Mouse (Mus musculus) MEL (cell line): Measurements from ENCODE around the gene Klhl40. TPM values are rescaled to one million over a fixed set of nuclear protein-coding genes. Genes with fewer than 3 reads are reported as not detected.

Experiments used
- DNase-seq: peaks from one replicate; pipeline ENCODE4 v3.0.0; 2011; ENCODE audit warnings: low read depth, low spot score
- H3K27ac ChIP-seq: 2 replicates; pipeline ENCODE4 v1.5.1; 2012; ENCODE audit warnings: low read depth, mild to moderate bottlenecking, control low read depth, low read length, moderate library complexity; ENCODE audit not compliant: control insufficient read depth
- H3K27me3 ChIP-seq, 2 experiments: fragments of 150-350 bp in 1 of 2; sonication (generic) in 1 of 2; 2 replicates each; pipeline ENCODE4 v1.6.1; 2012; ENCODE audit warnings: low read length in 2 of 2, mild to moderate bottlenecking in 2 of 2, improper control_type of control experiment in 1 of 2, moderate library complexity in 1 of 2; ENCODE audit not compliant: insufficient read depth in 2 of 2, control insufficient read depth in 1 of 2
- H3K36me3 ChIP-seq, 2 experiments: 2 replicates each; pipeline ENCODE4 v1.6.1; 2012 to 2014; ENCODE audit warnings: low read length in 2 of 2, improper control_type of control experiment in 1 of 2, inconsistent platforms in 1 of 2, mild to moderate bottlenecking in 1 of 2; ENCODE audit not compliant: insufficient read depth in 2 of 2, control insufficient read depth in 1 of 2
- H3K4me1 ChIP-seq, 2 experiments: fragments of 150-350 bp in 1 of 2; sonication (generic) in 1 of 2; 2 replicates each; pipeline ENCODE4 v1.6.1; 2012; ENCODE audit warnings: low read length in 2 of 2, improper control_type of control experiment in 1 of 2, mild to moderate bottlenecking in 1 of 2; ENCODE audit not compliant: insufficient read depth in 2 of 2, control insufficient read depth in 1 of 2
- H3K4me3 ChIP-seq, 2 experiments: fragments of 150-350 bp in 1 of 2; sonication (generic) in 1 of 2; 2 replicates each; pipeline ENCODE4 v1.5.1; 2012; ENCODE audit warnings: low read depth in 2 of 2, low read length in 2 of 2, mild to moderate bottlenecking in 2 of 2, moderate library complexity in 2 of 2, control low read depth in 1 of 2, improper control_type of control experiment in 1 of 2; ENCODE audit not compliant: control insufficient read depth in 1 of 2, insufficient read depth in 1 of 2
- H3K79me2 ChIP-seq: 2 replicates; pipeline ENCODE4 v1.6.1; 2012; ENCODE audit warnings: mild to moderate bottlenecking, low read length, moderate library complexity; ENCODE audit not compliant: control insufficient read depth, poor library complexity, insufficient read depth
- H3K9ac ChIP-seq: 2 replicates; pipeline ENCODE4 v1.6.1; 2012; ENCODE audit warnings: low read depth, mild to moderate bottlenecking, control low read depth, low read length, moderate library complexity; ENCODE audit not compliant: control insufficient read depth, poor library complexity, severe bottlenecking
- H3K9me3 ChIP-seq: fragments of 150-350 bp; sonication (generic); replicated peaks from 2 replicates; pipeline ENCODE4 v1.6.1; 2012; ENCODE audit warnings: mild to moderate bottlenecking, low read length, improper control_type of control experiment, moderate library complexity; ENCODE audit not compliant: insufficient read depth
- CHD2 ChIP-seq: IDR thresholded peaks from 2 replicates; pipeline ENCODE4 v1.6.1; 2011; ENCODE audit warnings: low read length, improper control_type of control experiment
- CTCF ChIP-seq, 3 experiments: IDR thresholded peaks in 2 of 3; conservative IDR thresholded peaks in 1 of 3; 2 replicates each; pipeline ENCODE4 v1.5.1; 2011 to 2012; ENCODE audit warnings: low read length in 3 of 3, low read depth in 2 of 3, mild to moderate bottlenecking in 2 of 3, improper control_type of control experiment in 1 of 3, inconsistent platforms in 1 of 3, mixed read lengths in 1 of 3, moderate library complexity in 1 of 3; ENCODE audit not compliant: control insufficient read depth in 1 of 3, insufficient read depth in 1 of 3, poor library complexity in 1 of 3, severe bottlenecking in 1 of 3
- E2F4 ChIP-seq: IDR thresholded peaks from 2 replicates; pipeline ENCODE4 v1.6.1; 2011; ENCODE audit warnings: low read depth, low read length, improper control_type of control experiment, borderline replicate concordance
- EP300 ChIP-seq, 2 experiments: IDR thresholded peaks; 2 replicates each; pipeline ENCODE4 v1.6.1; 2011; ENCODE audit warnings: improper control_type of control experiment in 2 of 2, low read length in 2 of 2, low read depth in 1 of 2, mild to moderate bottlenecking in 1 of 2
- HCFC1 ChIP-seq: IDR thresholded peaks from 2 replicates; pipeline ENCODE4 v1.6.1; 2012; ENCODE audit warnings: low read depth, mild to moderate bottlenecking, inconsistent platforms, low read length, improper control_type of control experiment, moderate library complexity
- KAT2A ChIP-seq: conservative IDR thresholded peaks from 2 replicates; pipeline ENCODE4 v1.6.1; 2012; ENCODE audit warnings: low read depth, low read length, improper control_type of control experiment, inconsistent platforms
- MAFK ChIP-seq: IDR thresholded peaks from 2 replicates; pipeline ENCODE4 v1.6.1; 2011; ENCODE audit warnings: low read depth, mild to moderate bottlenecking, low read length, improper control_type of control experiment, borderline replicate concordance
- MAX ChIP-seq: IDR thresholded peaks from 2 replicates; pipeline ENCODE4 v1.6.1; 2011; ENCODE audit warnings: low read length, improper control_type of control experiment
- MAZ ChIP-seq: IDR thresholded peaks from 2 replicates; pipeline ENCODE4 v1.6.1; 2012; ENCODE audit warnings: low read depth, mild to moderate bottlenecking, inconsistent platforms, low read length, improper control_type of control experiment
- MXI1 ChIP-seq: IDR thresholded peaks from 2 replicates; pipeline ENCODE4 v1.6.1; 2011; ENCODE audit warnings: mild to moderate bottlenecking, low read depth, low read length, improper control_type of control experiment
- MYB ChIP-seq: IDR thresholded peaks from 2 replicates; pipeline ENCODE4 v1.6.1; 2011; ENCODE audit warnings: mild to moderate bottlenecking, low read depth, low read length, improper control_type of control experiment
- POLR2A ChIP-seq, 2 experiments: IDR thresholded peaks; 2 replicates each; pipeline ENCODE4 v1.6.1; 2011 to 2012; ENCODE audit warnings: low read length in 2 of 2, mild to moderate bottlenecking in 2 of 2, control low read depth in 1 of 2, improper control_type of control experiment in 1 of 2, low read depth in 1 of 2, moderate library complexity in 1 of 2; ENCODE audit not compliant: control insufficient read depth in 1 of 2, insufficient read depth in 1 of 2, poor library complexity in 1 of 2
- POLR2AphosphoS5 ChIP-seq: IDR thresholded peaks from 2 replicates; pipeline ENCODE4 v1.6.1; 2012; ENCODE audit warnings: low read depth, borderline replicate concordance, mild to moderate bottlenecking, inconsistent platforms, low read length, moderate library complexity, mixed read lengths
- RCOR1 ChIP-seq: IDR thresholded peaks from 2 replicates; pipeline ENCODE4 v1.6.1; 2012; ENCODE audit warnings: low read depth, mild to moderate bottlenecking, inconsistent platforms, low read length, improper control_type of control experiment
- SIN3A ChIP-seq: IDR thresholded peaks from 2 replicates; pipeline ENCODE4 v1.6.1; 2012; ENCODE audit warnings: low read length, improper control_type of control experiment, inconsistent platforms
- SMC3 ChIP-seq: IDR thresholded peaks from 2 replicates; pipeline ENCODE4 v1.6.1; 2011; ENCODE audit warnings: low read depth, low read length, improper control_type of control experiment
- UBTF ChIP-seq: IDR thresholded peaks from 2 replicates; pipeline ENCODE4 v1.6.1; 2012; ENCODE audit warnings: low read depth, mild to moderate bottlenecking, inconsistent platforms, low read length, improper control_type of control experiment, moderate library complexity, borderline replicate concordance; ENCODE audit not compliant: insufficient read depth
- USF1 ChIP-seq: IDR thresholded peaks from 2 replicates; pipeline ENCODE4 v1.6.1; 2014; ENCODE audit warnings: low read depth, mild to moderate bottlenecking, inconsistent platforms, low read length, improper control_type of control experiment, moderate library complexity
- USF2 ChIP-seq, 2 experiments: IDR thresholded peaks; 2 replicates each; pipeline ENCODE4 v1.6.1; 2011 to 2012; ENCODE audit warnings: improper control_type of control experiment in 2 of 2, low read length in 2 of 2, borderline replicate concordance in 1 of 2, inconsistent platforms in 1 of 2, low read depth in 1 of 2, mild to moderate bottlenecking in 1 of 2; ENCODE audit not compliant: insufficient read depth in 1 of 2
- ZC3H11A ChIP-seq: IDR thresholded peaks from 2 replicates; pipeline ENCODE4 v1.6.1; 2012; ENCODE audit warnings: low read depth, mild to moderate bottlenecking, inconsistent platforms, low read length, improper control_type of control experiment
- ZKSCAN1 ChIP-seq: IDR thresholded peaks from 2 replicates; pipeline ENCODE4 v1.6.1; 2012; ENCODE audit warnings: low read depth, mild to moderate bottlenecking, inconsistent platforms, low read length, improper control_type of control experiment, moderate library complexity
- ZMIZ1 ChIP-seq: IDR thresholded peaks from 2 replicates; pipeline ENCODE4 v1.6.1; 2012; ENCODE audit warnings: low read depth, mild to moderate bottlenecking, inconsistent platforms, low read length, improper control_type of control experiment, moderate library complexity
- polyA plus RNA-seq, 2 experiments: library from polyadenylated mRNA; stranded (reverse) in 1 of 2; unstranded in 1 of 2; fragments of >175 nt in 1 of 2; fragments of >200 nt in 1 of 2; gene quantifications; 2 replicates each; pipeline versions ENCODE4 v1.2.1 to v1.2.4; 2012; ENCODE audit warnings: low replicate concordance in 2 of 2, low read depth in 1 of 2; ENCODE audit not compliant: insufficient read length in 2 of 2, insufficient read depth in 1 of 2, missing spikeins in 1 of 2
- total RNA-seq: library from RNA; depleted of rRNA; stranded (reverse); fragments of 300-350 nt; gene quantifications from 2 replicates; pipeline ENCODE4 v1.2.3, GENCODE M21; 2012

The Klhl40 gene
- total and polyA plus RNA-seq, 3 experiments = not detected

DNA sequence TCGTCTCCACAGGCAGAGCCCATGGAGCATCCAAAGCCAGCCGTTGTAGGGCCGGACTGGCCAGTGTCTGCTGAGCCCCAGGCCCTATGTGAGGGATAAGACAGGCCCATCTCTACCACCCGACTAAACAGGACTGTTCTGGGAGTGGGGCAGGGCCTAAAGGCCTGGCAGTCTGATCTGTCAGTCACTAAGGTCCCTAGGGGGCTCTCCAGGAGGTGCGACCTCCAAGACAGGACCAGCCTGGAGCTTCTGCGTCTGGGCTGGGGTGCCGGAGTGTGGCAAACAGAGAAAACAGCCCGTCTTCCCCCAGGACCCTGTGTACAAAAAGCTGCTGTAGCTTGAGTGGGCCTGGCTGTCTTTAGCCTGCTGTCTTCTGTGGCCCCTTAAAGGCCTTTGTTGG is 15.6 kb upstream of the Klhl40 start:
- H3K36me3 ChIP-seq = no peaks in the 10 kb centered on the region
- H3K27ac ChIP-seq = no peak overlapping the region
- no peaks in the 10 kb centered on the region for H3K79me2 ChIP-seq
- no peaks in the 10 kb centered on the region for H3K9me3 ChIP-seq
- TF ChIP-seq UBTF = no peak
- TF ChIP-seq ZMIZ1 = no peak
- TF ChIP-seq MAZ = no peak
- TF ChIP-seq CTCF (IDR thresholded peaks at IDR 0.05 in 2 of 3, conservative IDR thresholded peaks at IDR 0.05 in 1 of 3; ENCODE audit: control insufficient read depth in 1 of 3, insufficient read depth in 1 of 3, low read depth in 2 of 3, low read length in 3 of 3, poor library complexity in 1 of 3, severe bottlenecking in 1 of 3) = no peak
- TF ChIP-seq HCFC1 = no peak
- no peak for TF ChIP-seq ZC3H11A
- no peak for TF ChIP-seq E2F4
- TF ChIP-seq ZKSCAN1 = no peak
- no peak for TF ChIP-seq MYB
- no peak for TF ChIP-seq RCOR1
- TF ChIP-seq POLR2A (IDR thresholded peaks at IDR 0.05; ENCODE audit: control insufficient read depth in 1 of 2, insufficient read depth in 1 of 2, low read depth in 1 of 2, low read length in 2 of 2, poor library complexity in 1 of 2) = no peak
- TF ChIP-seq, all 39 proteins: peak for 0
- DNase-seq = no peak
- H3K27me3 ChIP-seq = no peaks in the 10 kb centered on the region
- no peak overlapping the region for H3K4me3 ChIP-seq
- no peak overlapping the region for H3K9ac ChIP-seq
- H3K4me1 ChIP-seq = no peaks in the 10 kb centered on the region

DNA sequence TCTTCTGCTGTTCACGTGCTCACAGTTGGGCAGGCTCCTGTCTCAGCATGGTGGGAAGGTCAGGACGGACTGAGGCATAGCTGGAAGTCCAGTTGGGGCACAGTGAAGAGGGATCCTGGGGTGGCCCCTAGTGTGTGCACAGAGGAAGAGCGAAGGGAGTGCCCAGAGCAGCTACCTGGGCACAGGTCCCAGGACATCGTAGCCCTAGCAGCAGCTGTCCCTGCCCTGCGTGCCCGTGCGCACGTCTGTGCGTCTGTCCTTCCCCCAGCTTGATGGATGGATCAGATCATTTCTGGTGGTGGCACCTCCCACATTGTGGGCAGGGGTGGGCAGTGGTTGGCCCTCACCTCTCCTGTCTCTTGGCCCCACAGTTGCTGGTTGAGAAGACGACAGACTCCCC is 15.2 kb upstream of the Klhl40 start:
- Histone ChIP-seq H3K27ac (no peak overlapping the region), H3K4me3 (no peak overlapping the region), H3K27me3 (no peaks in the 10 kb centered on the region), H3K9me3 (no peaks in the 10 kb centered on the region), H3K4me1 (no peaks in the 10 kb centered on the region)
- DNase-seq = no peak
- TF ChIP-seq POLR2AphosphoS5 = no peak
- TF ChIP-seq USF1 = no peak
- no peak for TF ChIP-seq POLR2A (IDR thresholded peaks at IDR 0.05; ENCODE audit: control insufficient read depth in 1 of 2, insufficient read depth in 1 of 2, low read depth in 1 of 2, low read length in 2 of 2, poor library complexity in 1 of 2)
- TF ChIP-seq CHD2 = no peak
- TF ChIP-seq KAT2A = no peak
- no peak for TF ChIP-seq SIN3A
- no peak for TF ChIP-seq MXI1
- TF ChIP-seq MAZ = no peak
- TF ChIP-seq SMC3 = no peak
- TF ChIP-seq MAFK = no peak
- no peak for TF ChIP-seq MAX
- TF ChIP-seq EP300 (IDR thresholded peaks at IDR 0.05; ENCODE audit: low read depth in 1 of 2, low read length in 2 of 2) = no peak
- no peak for TF ChIP-seq USF2 (IDR thresholded peaks at IDR 0.05; ENCODE audit: borderline replicate concordance in 1 of 2, insufficient read depth in 1 of 2, low read depth in 1 of 2, low read length in 2 of 2)
- TF ChIP-seq, all 39 proteins: peak for 0
- no peak overlapping the region for H3K9ac ChIP-seq
- H3K79me2 ChIP-seq = no peaks in the 10 kb centered on the region
- no peaks in the 10 kb centered on the region for H3K36me3 ChIP-seq
